Mouse (Mus musculus) mature B cell (primary cell): ENCODE measurements around the gene Mmp25.

Source experiments
- in situ Hi-C: fragments of 300-500 bp; cut with MboI; formaldehyde crosslinking; loops from 2 replicates; pipeline ENCODE4 v1.14.3; 2019

The Mmp25 gene

GRCm38 (mm10) chr17:23644613-23645495, at the start of gene Mmp25:
Mmp25 (minus strand) TSS chr17:23645277.
- in situ Hi-C loops, result no loop called here

GRCm38 (mm10) chr17:23694491-23694890, 49.4 kb upstream of the Mmp25 start:
- in situ Hi-C loops, result no loop called here

- in situ Hi-C loops, result no loop called here
Measured at GRCm38 (mm10) chr17:23683856-23684672, 39.0 kb upstream of the Mmp25 start, which contains the start of gene Cldn9. Cldn9 (minus strand) TSS chr17:23684026.

GRCm38 (mm10) chr17:23683226-23683625, 38.1 kb upstream of the Mmp25 start:
- in situ Hi-C loops, result no loop called here

- in situ Hi-C loops, result no loop called here
Measured at GRCm38 (mm10) chr17:23682530-23682929, 37.5 kb upstream of the Mmp25 start.

GRCm38 (mm10) chr17:23682092-23682491, 37.0 kb upstream of the Mmp25 start:
- in situ Hi-C loops, result no loop called here

- in situ Hi-C loops, result no loop called here
Measured at GRCm38 (mm10) chr17:23681086-23681485, 36.0 kb upstream of the Mmp25 start.

- in situ Hi-C loops, result no loop called here
Measured at GRCm38 (mm10) chr17:23680336-23680735, 35.3 kb upstream of the Mmp25 start.

- in situ Hi-C loops, result no loop called here
Measured at GRCm38 (mm10) chr17:23679127-23679835, 34.2 kb upstream of the Mmp25 start, which contains the start of gene Cldn6. Cldn6 (plus strand) TSS chr17:23679249.

GRCm38 (mm10) chr17:23677236-23677679, 32.2 kb upstream of the Mmp25 start, which contains the start of gene Tnfrsf12a:
Tnfrsf12a (minus strand) TSS chr17:23677468.
- in situ Hi-C loops, result no loop called here

GRCm38 (mm10) chr17:23676473-23677031, 31.5 kb upstream of the Mmp25 start:
- in situ Hi-C loops, result no loop called here

- in situ Hi-C loops, result no loop called here
Measured at GRCm38 (mm10) chr17:23675564-23676281, 30.6 kb upstream of the Mmp25 start.

- in situ Hi-C loops, result no loop called here
Measured at GRCm38 (mm10) chr17:23675127-23675526, 30.1 kb upstream of the Mmp25 start.

- in situ Hi-C loops, result no loop called here
Measured at GRCm38 (mm10) chr17:23674271-23674952, 29.3 kb upstream of the Mmp25 start.

GRCm38 (mm10) chr17:23673424-23674073, 28.5 kb upstream of the Mmp25 start, which contains the start of the genes Hcfc1r1 and Thoc6:
Hcfc1r1 (plus strand) TSS chr17:23673596.
Thoc6 (minus strand) TSS chr17:23673882.
- in situ Hi-C loops, result no loop called here

- in situ Hi-C loops, result no loop called here
Measured at GRCm38 (mm10) chr17:23672761-23673160, 27.7 kb upstream of the Mmp25 start.

- in situ Hi-C loops, result no loop called here
Measured at GRCm38 (mm10) chr17:23671519-23671918, 26.4 kb upstream of the Mmp25 start.

- in situ Hi-C loops, result no loop called here
Measured at GRCm38 (mm10) chr17:23670516-23671074, 25.5 kb upstream of the Mmp25 start.

- in situ Hi-C loops, result loop anchor here (5.0 kb wide), 1 partner anchor 52 kb away; no protein-coding TSS in a partner anchor
Measured at GRCm38 (mm10) chr17:23665511-23665910, 20.4 kb upstream of the Mmp25 start.
